Mouse (Mus musculus) hindbrain, embryonic 15.5 days (tissue): ENCODE data around the gene Pxk. TPM values are rescaled to one million over a fixed set of nuclear protein-coding genes. Genes with fewer than 3 reads are reported as not detected.

ENCODE experiments used
- ATAC-seq: fragments of 200-750 bp; cut with Nextera tagmentation; 2 replicates; pipeline ENCODE4 v1.8.0; 2017; ENCODE audit warnings: low read depth, moderate number of reproducible peaks, moderate TSS enrichment; ENCODE audit not compliant: low FRiP score
- H3K27ac ChIP-seq: fragments of 300-500 bp; sonication (generic); replicated peaks from 2 replicates; pipeline ENCODE4 v1.5.1; 2015; ENCODE audit warnings: mild to moderate bottlenecking, inconsistent platforms
- H3K27me3 ChIP-seq: fragments of 300-500 bp; sonication (generic); 2 replicates; pipeline ENCODE4 v1.6.1; 2015; ENCODE audit warnings: control low read depth, inconsistent platforms
- H3K36me3 ChIP-seq: fragments of 300-500 bp; sonication (generic); 2 replicates; pipeline ENCODE4 v1.6.1; 2015; ENCODE audit warnings: control low read depth, inconsistent platforms
- H3K4me1 ChIP-seq: fragments of 300-500 bp; sonication (generic); replicated peaks from 2 replicates; pipeline ENCODE4 v1.6.1; 2015; ENCODE audit warnings: control low read depth, inconsistent platforms
- H3K4me2 ChIP-seq: fragments of 300-500 bp; sonication (generic); 2 replicates; pipeline ENCODE4 v1.6.1; 2015; ENCODE audit warnings: moderate library complexity, mild to moderate bottlenecking, inconsistent platforms
- H3K4me3 ChIP-seq: fragments of 300-500 bp; sonication (generic); 2 replicates; pipeline ENCODE4 v1.5.1; 2015; ENCODE audit warnings: mild to moderate bottlenecking, inconsistent platforms
- H3K9ac ChIP-seq: fragments of 300-500 bp; sonication (generic); 2 replicates; pipeline ENCODE4 v1.6.1; 2015; ENCODE audit warnings: inconsistent platforms
- H3K9me3 ChIP-seq: fragments of 300-500 bp; sonication (generic); 2 replicates; pipeline ENCODE4 v1.6.1; 2016; ENCODE audit warnings: control low read depth, inconsistent platforms
- WGBS: fragments of 180-500 bp; shearing (Covaris S2); methylation state at CpG from one replicate; pipeline ENCODE4 v1.1.7; 2015; 5-methylcytosine and 5-hydroxymethylcytosine counted together
- polyA plus RNA-seq: library from polyadenylated mRNA; unstranded; fragments of >200 nt; fragmentation: Nextera tagmentation; extraction: Ambion mirVana; gene quantifications from 2 replicates; pipeline ENCODE4 v1.2.1, GENCODE M21; 2015

Pxk gene
- polyA plus RNA-seq, 1 experiment from 2014 or later: 69.9 TPM

- peaks cover 4% of the 10 kb centered on the region; the same call in 1 of the 2 replicates for H3K4me1 ChIP-seq
- no peak overlapping the region for H3K9ac ChIP-seq
- no peak overlapping the region for H3K27ac ChIP-seq
- H3K4me3 ChIP-seq: no peak overlapping the region
- no peaks in the 10 kb centered on the region for H3K9me3 ChIP-seq
- peaks cover 17% of the 10 kb centered on the region for H3K36me3 ChIP-seq
- no peak overlapping the region for H3K4me2 ChIP-seq
- WGBS: 85% methylated on average over 8 of the region's 8 CpGs
- ATAC-seq: no peak
- no peaks in the 10 kb centered on the region for H3K27me3 ChIP-seq
Measured at GRCm38 (mm10) chr14:8132789-8133188, 34.8 kb downstream of the Pxk start.

GRCm38 (mm10) chr14:8134234-8134633 lies 36.2 kb downstream of the Pxk start:
- Histone ChIP-seq H3K27ac (no peak overlapping the region), H3K4me1 (peaks cover 4% of the 10 kb centered on the region; the same call in 1 of the 2 replicates), H3K9ac (no peak overlapping the region), H3K9me3 (no peaks in the 10 kb centered on the region), H3K36me3 (peaks cover 28% of the 10 kb centered on the region), H3K4me2 (no peak overlapping the region), H3K4me3 (no peak overlapping the region), H3K27me3 (no peaks in the 10 kb centered on the region)
- WGBS: 75% methylated on average over 2 of the region's 2 CpGs
- no peak for ATAC-seq

GRCm38 (mm10) chr14:8135130-8135529 lies 37.1 kb downstream of the Pxk start:
- Histone ChIP-seq H3K4me1 (peaks cover 4% of the 10 kb centered on the region; the same call in 1 of the 2 replicates), H3K4me3 (no peak overlapping the region), H3K4me2 (no peak overlapping the region), H3K9ac (no peak overlapping the region), H3K36me3 (peaks cover 30% of the 10 kb centered on the region), H3K27ac (no peak overlapping the region), H3K9me3 (no peaks in the 10 kb centered on the region), H3K27me3 (no peaks in the 10 kb centered on the region)
- peak; percentile 54; the same call in 1 of the 2 replicates for ATAC-seq
- 62% methylated on average over 3 of the region's 3 CpGs for WGBS

GRCm38 (mm10) chr14:8139724-8140710 lies 42.0 kb downstream of the Pxk start:
- 56% methylated on average over 23 of the region's 23 CpGs for WGBS
- Histone ChIP-seq H3K4me1 (peaks cover 2% of the 10 kb centered on the region; the same call in 1 of the 2 replicates), H3K9ac (no peak overlapping the region), H3K9me3 (no peaks in the 10 kb centered on the region), H3K36me3 (peaks cover 50% of the 10 kb centered on the region), H3K4me3 (no peak overlapping the region), H3K27ac (peak overlapping the region; percentile 30; the same call in 1 of the 2 replicates), H3K27me3 (no peaks in the 10 kb centered on the region), H3K4me2 (no peak overlapping the region)
- ATAC-seq: no peak

GRCm38 (mm10) chr14:8141131-8141530 lies 43.1 kb downstream of the Pxk start:
- no peak for ATAC-seq
- Histone ChIP-seq H3K27me3 (no peaks in the 10 kb centered on the region), H3K27ac (no peak overlapping the region), H3K4me3 (no peak overlapping the region), H3K36me3 (peaks cover 58% of the 10 kb centered on the region), H3K4me1 (no peaks in the 10 kb centered on the region), H3K9ac (no peak overlapping the region), H3K4me2 (no peak overlapping the region), H3K9me3 (no peaks in the 10 kb centered on the region)
- 51% methylated on average over 2 of the region's 2 CpGs for WGBS

GRCm38 (mm10) chr14:8145594-8146558 lies 47.9 kb downstream of the Pxk start:
- H3K36me3 ChIP-seq: peaks cover 57% of the 10 kb centered on the region
- no peaks in the 10 kb centered on the region for H3K9me3 ChIP-seq
- WGBS: 89% methylated on average over 13 of the region's 13 CpGs
- no peak overlapping the region for H3K9ac ChIP-seq
- no peak overlapping the region for H3K27ac ChIP-seq
- no peaks in the 10 kb centered on the region for H3K4me1 ChIP-seq
- H3K4me2 ChIP-seq: no peak overlapping the region
- H3K4me3 ChIP-seq: no peak overlapping the region
- no peaks in the 10 kb centered on the region for H3K27me3 ChIP-seq
- ATAC-seq: no peak

- Histone ChIP-seq H3K27me3 (no peaks in the 10 kb centered on the region), H3K9me3 (no peaks in the 10 kb centered on the region), H3K4me1 (no peaks in the 10 kb centered on the region), H3K4me3 (no peak overlapping the region), H3K36me3 (peaks cover 57% of the 10 kb centered on the region), H3K9ac (no peak overlapping the region), H3K27ac (no peak overlapping the region), H3K4me2 (no peak overlapping the region)
- ATAC-seq: no peak
- 94% methylated on average over 11 of the region's 11 CpGs for WGBS
Measured at GRCm38 (mm10) chr14:8146611-8147223, 48.7 kb downstream of the Pxk start.

GRCm38 (mm10) chr14:8148842-8149241 lies 50.8 kb downstream of the Pxk start:
- H3K36me3 ChIP-seq: peaks cover 61% of the 10 kb centered on the region
- H3K27ac ChIP-seq: no peak overlapping the region
- H3K4me2 ChIP-seq: no peak overlapping the region
- no peak for ATAC-seq
- 70% methylated on average over 8 of the region's 8 CpGs for WGBS
- no peak overlapping the region for H3K4me3 ChIP-seq
- H3K9ac ChIP-seq: no peak overlapping the region
- H3K4me1 ChIP-seq: no peaks in the 10 kb centered on the region
- H3K27me3 ChIP-seq: no peaks in the 10 kb centered on the region
- no peaks in the 10 kb centered on the region for H3K9me3 ChIP-seq

GRCm38 (mm10) chr14:8151757-8152156 lies 53.7 kb downstream of the Pxk start:
- Histone ChIP-seq H3K27me3 (no peaks in the 10 kb centered on the region), H3K9ac (no peak overlapping the region), H3K9me3 (no peaks in the 10 kb centered on the region), H3K4me3 (no peak overlapping the region), H3K36me3 (peaks cover 49% of the 10 kb centered on the region), H3K4me2 (no peak overlapping the region), H3K27ac (no peak overlapping the region), H3K4me1 (no peaks in the 10 kb centered on the region)
- 95% methylated on average over 5 of the region's 5 CpGs for WGBS
- no peak for ATAC-seq

GRCm38 (mm10) chr14:8154072-8154471 lies 56.1 kb downstream of the Pxk start:
- no peak overlapping the region for H3K27ac ChIP-seq

GRCm38 (mm10) chr14:8156947-8157346 lies 58.9 kb downstream of the Pxk start:
- Histone ChIP-seq H3K27me3 (no peaks in the 10 kb centered on the region), H3K9me3 (no peaks in the 10 kb centered on the region), H3K4me1 (no peaks in the 10 kb centered on the region), H3K27ac (no peak overlapping the region), H3K4me3 (no peak overlapping the region), H3K4me2 (no peak overlapping the region), H3K9ac (no peak overlapping the region), H3K36me3 (peaks cover 43% of the 10 kb centered on the region)
- ATAC-seq: no peak
- 43% methylated on average over 3 of the region's 3 CpGs for WGBS

More at GRCm38 (mm10) chr14:8154072-8154471, 56.1 kb downstream of the Pxk start:
- peaks cover 46% of the 10 kb centered on the region for H3K36me3 ChIP-seq
- H3K4me1 ChIP-seq: no peaks in the 10 kb centered on the region
- WGBS: 70% methylated on average over 3 of the region's 3 CpGs
- no peak for ATAC-seq
- H3K27me3 ChIP-seq: no peaks in the 10 kb centered on the region
- no peak overlapping the region for H3K4me3 ChIP-seq
- H3K4me2 ChIP-seq: no peak overlapping the region
- no peaks in the 10 kb centered on the region for H3K9me3 ChIP-seq
- no peak overlapping the region for H3K9ac ChIP-seq
